Mouse (Mus musculus): ENCODE measurements around the gene Inpp5a.
"Not testable (repeated sequence)": the region's sequence is repeated elsewhere in the genome, so short reads cannot be mapped to it uniquely, and the experiment has no call there.

Gene Inpp5a

DNA sequence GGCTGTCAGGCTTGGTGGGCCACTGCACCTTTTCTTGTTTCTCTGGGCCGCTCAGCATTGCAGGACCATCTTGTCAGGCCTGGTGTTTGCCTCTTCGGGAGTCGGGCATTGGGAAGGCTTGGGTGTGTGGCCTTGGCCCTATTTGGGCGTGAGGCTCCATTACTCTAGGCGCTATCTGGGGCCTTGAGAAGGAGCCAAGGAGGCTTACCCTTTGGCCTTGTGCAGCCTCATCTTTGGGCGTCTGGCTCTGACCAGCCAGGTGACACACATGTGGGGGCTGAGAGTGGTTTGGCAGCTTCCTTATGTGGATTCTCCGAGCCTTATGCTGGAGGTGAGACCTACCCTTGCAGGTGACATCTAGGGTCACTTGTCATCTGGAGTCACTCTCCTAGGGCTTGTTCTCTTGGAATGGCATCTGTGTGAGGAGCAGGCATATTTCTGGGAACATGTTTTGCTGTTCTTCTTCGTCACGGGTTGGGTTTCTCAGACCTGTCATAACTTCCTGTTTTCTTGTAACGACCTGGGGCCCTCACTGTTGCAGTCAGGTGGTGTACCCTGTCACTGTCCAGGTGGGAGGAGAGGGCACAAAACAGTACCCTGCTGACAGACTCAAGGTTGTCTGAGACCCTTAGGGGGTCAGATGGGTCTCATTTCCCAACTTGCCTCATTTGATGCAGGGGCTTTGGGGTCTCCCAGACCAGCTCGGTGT lies 11.2 kb downstream of the Inpp5a start:
- DNase-seq (ENCODE audit: low spot score in 2 of 2): no peak

DNA sequence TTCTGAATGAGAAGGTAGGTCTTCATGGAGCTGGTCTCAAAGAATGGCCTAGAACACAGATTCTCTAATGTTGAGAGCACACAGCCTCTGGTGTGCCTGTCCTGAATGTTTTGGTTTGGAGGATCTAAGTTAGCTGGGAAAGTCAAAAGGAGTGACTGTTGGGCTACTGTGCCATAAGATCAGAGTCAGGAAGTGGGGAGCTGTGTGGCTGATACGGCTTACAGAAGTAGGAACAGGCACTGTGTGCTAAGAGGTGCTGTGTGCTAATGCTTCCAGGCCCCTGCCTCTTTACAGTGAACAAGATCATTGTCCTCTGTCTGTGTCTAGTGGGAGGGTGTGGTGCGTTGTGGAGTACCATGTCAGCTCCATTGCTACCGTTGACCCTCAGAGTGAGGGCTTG lies 12.0 kb downstream of the Inpp5a start:
- no peak for DNase-seq (ENCODE audit: low spot score in 2 of 2)

DNA sequence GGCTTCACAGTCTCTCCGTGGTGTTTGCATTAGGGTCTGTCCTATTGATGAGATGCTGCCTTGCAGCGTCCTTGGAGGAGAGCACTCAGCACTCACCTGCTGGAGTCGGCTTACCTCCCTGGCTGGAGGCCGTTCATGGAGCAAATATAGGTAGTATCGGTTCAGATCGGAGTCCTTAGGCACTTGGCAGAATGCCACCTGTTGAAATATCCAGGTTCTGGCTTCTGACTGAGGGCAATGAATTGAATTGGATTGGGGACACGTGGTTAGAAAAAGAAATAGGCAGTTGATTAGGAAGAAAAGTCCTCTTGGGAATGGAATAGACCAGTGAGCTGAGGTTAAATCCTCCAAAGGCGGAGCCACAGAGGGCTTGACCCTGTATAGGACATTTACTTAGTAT lies 12.9 kb downstream of the Inpp5a start:
- DNase-seq (ENCODE audit: low spot score in 2 of 2): no peak

DNA sequence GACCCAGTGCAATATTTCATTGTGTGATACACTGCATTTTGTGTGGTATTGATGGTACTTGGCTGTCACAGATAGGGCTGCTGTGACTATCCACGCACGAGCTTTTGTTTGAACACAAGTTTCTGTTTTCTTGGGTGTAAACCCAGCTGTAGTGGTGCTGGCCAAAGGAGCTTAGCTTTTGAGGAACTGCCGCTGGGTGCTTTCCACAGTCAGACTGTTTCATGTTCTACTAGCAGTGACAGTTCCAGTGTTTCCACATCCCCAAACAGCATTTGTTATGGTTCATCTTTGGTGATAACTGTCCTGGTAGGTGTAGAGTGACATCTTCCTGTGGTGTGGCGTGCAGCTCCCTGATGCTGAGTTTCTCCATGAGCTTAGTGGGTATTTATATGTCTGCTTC lies 13.8 kb downstream of the Inpp5a start:
- no peak for DNase-seq (ENCODE audit: low spot score in 2 of 2)

DNA sequence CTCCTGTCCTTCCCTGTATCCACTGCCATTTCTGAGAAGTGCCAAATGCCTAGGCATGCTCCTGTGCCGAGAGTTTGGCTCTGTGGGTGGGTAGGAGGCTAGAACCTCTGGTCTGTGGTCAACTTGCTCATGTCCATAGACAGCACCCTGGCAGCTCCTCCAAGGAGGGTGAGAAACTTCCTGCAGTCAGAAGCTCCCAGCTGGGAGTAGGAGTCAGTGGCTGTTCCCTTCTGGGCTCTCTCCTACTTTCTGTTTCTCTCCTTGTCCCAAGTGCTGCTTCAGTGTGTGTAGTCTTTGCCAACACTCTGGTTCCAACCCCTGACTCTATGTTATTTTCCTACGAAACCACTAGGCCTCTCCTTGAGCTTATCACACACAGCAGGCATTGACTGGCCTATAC lies 17.7 kb downstream of the Inpp5a start:
- DNase-seq (ENCODE audit: low spot score in 2 of 2): no peak

DNA sequence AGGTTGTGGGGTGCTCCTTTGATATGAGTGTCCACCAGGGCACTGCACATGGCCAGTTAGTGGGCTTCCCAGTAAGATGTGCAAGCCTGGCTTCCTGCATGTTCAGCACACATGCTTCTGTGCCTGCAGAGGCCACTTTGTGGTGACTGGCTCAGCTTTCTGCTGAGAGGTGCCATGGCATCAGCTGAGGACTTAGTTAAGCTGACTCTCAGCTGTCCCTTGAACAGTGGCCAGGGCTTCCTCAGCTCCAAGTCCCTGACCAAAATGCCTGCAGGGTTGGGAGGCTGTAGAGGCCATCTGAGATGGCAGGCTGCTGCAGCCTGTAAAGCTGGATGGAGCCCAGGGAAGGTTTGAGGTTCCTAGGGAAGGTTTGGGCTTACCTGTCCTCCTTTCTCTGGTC lies 19.1 kb downstream of the Inpp5a start:
- no peak for DNase-seq (ENCODE audit: low spot score in 2 of 2)

DNA sequence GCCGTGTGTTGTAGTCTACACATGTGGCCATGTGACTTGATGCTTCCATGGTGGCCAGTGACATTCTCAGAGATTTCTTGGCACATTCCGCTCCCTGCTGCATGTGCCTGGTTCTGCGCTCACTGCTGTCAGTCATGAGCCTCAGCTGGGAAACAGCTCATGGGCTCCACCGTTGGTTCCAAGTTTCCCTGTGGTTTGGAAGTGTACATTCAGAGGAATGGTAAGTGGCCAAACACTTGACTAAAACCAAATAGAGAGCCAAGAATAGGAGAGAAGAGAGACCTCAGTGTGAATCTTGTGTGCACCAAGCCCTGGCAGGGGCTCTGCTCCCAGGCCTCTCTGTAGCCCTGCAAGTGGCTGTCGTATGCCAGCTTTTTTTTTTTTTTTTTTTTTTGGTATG lies 21.0 kb downstream of the Inpp5a start:
- no peak for DNase-seq (ENCODE audit: low spot score in 2 of 2)

DNA sequence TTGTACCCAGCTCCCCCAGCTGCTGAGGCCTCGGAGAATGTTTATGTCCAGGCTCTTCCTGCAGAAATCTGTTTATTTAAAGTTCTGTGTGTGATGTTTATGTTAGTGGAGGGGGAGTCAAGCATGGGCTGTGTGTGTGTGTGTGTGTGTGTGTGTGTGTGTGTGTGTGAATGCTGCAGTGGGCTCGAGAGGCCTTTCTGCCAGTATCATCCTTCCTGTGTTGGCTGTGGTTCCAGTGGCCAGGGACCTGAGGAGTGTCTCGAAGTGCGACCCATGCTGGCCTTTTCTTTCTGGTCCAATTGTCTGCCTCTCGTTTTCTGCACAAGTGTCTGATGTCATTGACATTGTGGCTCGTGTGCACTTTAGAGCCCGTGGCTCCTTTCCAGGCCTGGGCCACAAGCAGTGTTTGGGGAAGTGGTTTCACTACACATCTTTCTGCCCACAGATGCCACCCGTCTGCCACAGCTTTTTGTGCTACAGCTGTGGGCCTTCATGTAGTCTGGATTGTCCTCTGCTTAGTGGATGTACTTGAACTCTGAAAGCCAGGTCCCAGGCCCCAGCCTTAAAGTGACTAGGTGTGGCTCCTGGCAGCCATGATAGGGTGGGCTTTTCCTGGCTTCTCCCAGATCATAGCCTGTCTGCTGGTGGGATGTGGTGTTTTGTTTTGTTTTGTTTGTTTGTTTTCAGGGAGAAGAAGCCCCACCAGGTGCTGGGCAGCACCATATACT lies 23.5 kb downstream of the Inpp5a start:
- DNase-seq (ENCODE audit: low spot score in 2 of 2): no peak

DNA sequence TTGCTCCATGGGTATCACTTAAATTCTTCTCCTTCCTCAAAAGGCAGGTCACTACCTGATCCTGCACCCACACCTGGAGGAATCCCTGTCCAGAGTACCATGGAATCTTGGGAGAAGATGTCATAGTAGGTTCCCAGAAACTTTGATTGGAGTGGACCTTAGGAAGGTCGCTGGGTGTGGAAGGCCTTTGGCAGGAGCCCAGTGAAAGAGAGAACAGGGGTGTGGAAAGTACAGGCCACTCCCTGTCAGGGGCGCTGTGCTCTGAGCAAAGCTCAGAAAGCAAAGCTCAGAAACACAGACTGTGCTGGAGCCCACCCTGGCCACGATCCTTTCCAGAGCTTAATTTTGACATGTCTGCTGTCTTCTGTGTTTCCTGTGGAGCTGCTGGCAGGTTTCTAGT lies 24.5 kb downstream of the Inpp5a start:
- no peak for DNase-seq (ENCODE audit: low spot score in 2 of 2)

DNA sequence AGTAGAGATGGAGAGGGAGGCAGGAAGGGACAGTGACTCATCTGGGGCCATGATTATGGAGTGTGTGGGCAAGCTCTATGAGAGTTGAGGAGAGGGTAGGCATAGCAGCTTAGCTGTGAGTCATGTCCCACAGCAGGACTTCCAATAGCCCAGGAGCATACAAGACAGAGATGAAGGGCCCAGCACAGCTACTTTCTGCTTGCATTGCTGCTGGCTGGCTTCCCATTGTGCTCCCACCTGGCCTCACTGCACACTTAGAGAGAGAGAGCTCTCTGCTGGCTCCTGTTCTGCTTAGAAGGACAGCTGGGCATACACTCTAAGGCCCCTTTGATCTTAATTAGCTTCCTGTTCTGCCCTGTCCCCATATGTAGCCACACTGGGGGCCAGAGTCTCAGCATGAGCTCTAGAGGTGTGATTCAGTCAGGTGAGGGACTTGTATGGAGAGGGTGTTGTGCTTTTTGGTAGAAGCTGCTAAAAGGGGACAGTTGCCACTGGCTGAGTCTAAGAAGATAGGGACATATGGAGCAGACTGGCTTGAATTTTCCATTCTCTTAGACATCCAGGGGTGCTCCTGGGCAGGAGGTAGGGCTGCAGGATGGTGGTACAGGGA lies 26.8 kb downstream of the Inpp5a start:
- DNase-seq (ENCODE audit: low spot score in 2 of 2): no peak

DNA sequence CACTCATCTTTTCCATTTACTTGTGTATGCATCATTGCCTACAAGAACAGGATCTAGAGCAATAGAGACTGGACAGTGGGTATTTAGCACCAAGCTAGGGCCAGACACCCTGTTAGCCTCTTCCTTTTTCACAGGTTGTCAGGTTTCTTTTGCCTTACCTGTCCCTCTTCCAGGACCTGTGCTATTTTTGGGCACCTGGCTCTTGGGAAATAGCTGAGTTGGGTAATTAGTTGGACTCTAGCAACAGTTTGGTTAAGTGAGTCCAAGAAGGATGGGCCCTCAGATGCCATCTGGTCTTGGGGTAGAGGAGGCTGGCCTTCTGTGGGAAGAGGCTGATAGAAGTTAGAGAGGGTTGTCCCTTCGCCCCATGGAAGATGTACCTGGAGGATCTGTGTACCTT lies 29.5 kb downstream of the Inpp5a start:
- DNase-seq (ENCODE audit: low spot score in 2 of 2): no peak

DNA sequence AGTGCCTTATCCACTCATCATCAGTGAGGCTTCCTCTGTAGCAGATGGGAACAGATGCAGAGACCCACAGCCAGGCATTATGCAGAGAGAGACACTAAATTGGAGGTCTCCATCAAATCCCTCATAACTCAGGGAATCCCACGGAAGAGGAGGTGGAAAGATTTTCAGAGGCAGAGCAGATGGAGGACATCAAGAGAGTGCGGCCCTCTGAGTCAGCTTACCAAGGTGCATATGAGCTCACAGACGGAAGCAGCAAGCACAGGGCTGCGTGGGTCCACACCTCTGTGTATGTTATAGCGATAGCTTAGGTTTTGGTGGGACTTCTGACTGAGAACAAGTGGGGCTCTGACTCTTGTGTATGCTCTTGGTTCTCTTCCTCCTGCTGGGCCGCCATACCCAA lies 33.9 kb downstream of the Inpp5a start:
- DNase-seq (ENCODE audit: low spot score in 2 of 2): no peak

DNA sequence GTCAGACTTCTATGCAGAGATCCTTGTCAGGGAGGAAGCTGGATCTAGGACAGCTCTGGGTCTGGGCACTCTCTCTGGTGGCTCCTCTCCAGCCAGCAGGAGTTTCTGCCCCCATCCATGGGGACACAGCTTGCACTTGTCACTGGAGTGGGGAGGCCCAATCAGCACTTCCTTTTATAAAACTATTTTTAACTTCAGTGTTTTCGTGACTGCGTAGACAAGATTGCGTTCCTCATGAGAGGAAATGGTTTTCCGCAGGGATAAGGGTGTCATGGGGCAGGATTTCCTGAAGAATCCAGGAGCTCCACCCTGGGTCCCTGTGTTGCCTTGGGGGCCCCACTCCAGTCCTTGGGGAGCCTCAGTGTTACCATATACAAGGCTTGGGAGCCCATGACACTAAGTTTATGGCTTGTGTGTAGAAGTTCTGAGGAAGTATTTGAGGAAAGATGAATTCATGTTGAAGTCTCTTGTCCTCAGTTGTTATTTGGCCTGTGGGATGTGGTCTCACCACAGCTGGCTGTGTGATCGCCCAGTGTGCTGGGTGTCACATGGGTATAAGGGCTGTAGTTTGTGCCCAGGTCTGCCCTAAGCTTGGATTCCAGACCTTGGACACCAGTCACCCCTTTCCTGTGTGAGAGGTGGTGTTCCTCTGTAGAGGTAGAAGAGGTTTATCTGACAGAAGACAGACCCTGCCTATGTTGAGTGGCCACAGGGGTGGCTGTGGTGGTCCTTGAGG lies 45.4 kb downstream of the Inpp5a start:
- DNase-seq (ENCODE audit: low spot score in 2 of 2): no peak

DNA sequence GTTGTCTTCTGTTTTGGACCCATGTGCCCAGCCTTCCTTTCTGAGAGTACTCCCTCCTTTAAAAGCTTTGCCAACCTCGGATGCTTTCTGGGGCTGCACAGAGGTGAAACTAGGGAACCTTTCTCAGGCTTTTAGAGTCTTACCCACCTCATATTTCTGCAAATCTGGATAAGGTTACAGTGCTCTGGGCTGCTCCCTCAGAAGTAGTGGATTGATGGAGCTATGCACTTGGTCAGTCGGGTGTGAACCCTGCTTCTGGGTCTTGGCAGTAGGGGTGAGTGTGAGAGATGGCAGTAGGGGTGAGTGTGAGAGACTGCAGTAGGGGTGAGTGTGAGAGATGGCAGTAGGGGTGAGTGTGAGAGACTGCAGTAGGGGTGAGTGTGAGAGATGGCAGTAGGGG lies 46.0 kb downstream of the Inpp5a start:
- not testable (repeated sequence) for DNase-seq (ENCODE audit: low spot score in 2 of 2)

DNA sequence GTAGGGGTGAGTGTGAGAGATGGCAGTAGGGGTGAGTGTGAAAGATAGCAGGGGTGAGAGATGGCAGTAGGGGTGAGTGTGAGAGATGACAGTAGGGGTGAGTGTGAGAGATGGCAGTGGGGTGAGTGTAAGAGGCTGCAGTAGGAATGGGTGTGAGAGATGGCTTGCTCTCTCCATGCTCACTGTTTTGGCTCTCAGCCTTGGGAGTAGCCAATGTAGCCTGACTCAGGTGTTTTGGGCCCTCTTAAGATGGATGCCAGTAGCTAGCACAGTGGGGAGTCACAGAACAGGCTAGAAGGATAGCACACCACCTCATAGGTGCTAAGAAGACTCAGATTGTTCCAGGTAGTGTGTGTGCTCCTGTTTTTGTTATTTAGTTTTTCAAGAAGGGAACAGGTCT lies 46.8 kb downstream of the Inpp5a start:
- no peak for DNase-seq (ENCODE audit: low spot score in 2 of 2)

DNA sequence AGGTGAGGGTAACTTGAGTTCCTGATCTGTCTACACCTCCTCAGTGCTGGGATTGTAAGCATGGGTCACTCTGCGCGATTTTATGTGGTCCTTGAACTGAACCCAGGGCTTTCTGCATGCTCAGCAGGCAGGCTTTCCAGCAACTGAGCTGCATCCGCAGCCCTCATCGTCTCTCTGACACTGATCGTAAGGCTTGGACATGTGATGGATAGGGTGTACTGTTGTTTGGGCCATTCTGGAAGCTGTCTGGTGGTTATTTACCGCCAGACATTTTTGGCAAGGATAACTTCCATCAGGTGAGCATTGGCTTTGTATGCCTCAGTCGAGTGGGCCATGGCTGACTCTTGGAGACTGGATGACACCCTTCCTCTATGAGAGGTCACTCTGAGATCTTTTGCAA lies 48.0 kb downstream of the Inpp5a start:
- no peak for DNase-seq (ENCODE audit: low spot score in 2 of 2)

DNA sequence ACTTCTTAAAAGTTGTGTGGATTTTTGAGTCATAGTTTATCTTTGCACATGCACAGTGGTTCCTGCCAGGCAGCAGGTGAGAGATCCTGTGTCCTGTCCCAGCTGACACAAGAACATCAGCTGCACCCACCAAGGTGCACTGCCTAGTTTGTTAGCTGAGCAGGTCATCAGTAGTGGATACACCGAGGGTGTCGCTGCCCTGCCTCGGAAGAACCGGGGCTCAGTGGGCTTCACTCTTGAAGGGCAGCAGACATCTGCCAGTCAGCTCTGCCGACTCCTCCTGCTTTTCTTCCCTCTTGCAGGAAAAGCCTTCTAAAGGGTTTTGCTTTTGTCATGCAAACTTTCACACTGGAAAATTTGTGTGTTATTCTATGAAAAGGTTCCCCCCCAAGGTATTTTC lies 48.6 kb downstream of the Inpp5a start:
- DNase-seq (ENCODE audit: low spot score in 2 of 2): no peak

DNA sequence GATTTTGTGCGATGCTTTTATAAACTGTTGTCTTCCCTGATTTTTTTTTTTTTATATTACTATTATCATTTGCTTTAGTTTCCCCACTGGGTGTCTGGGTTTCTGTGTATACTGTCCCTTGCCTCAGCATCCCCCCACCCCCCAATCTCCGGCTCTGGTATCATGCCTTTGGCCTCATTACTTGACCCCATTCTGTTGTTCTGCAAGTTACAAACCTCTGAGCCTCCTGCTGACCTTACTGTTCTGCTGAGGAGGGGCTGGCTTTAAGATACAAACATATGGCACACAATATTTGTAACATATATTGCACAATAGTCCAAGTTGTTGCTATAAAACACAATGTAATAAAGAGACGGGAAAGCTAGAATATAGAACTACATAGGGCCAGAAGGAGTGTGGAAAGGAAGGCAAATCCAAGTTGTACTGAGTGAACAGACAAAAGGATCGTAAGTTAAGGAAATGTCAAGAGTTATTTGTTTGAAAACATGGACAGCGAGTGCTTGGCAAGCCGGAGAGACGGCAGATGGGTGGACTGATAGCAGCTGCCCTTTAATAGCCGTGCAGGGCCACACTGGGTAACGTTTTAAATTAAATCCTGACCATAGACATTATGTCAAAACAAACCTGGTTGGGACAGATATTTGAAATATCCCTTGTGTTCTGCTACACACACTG lies 49.2 kb downstream of the Inpp5a start:
- DNase-seq (ENCODE audit: low spot score in 2 of 2): no peak

DNA sequence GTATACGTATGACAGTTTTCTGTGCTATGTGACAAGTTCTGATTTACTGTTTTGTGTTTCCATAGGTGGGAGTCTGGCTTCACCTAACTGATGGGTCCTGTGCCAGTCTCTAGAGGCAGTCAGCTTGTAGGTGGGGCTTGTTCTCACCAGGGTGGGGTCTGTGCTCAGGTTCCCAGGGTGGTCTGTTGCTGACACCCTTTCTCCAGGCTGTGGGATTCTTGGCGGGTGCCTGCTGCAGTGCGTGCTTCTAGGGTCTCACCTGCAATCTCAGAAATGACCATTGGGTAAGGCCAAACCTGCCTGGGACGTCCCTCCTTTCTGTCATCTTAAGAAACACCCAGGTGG lies 49.7 kb downstream of the Inpp5a start:
- no peak for DNase-seq (ENCODE audit: low spot score in 2 of 2)

DNA sequence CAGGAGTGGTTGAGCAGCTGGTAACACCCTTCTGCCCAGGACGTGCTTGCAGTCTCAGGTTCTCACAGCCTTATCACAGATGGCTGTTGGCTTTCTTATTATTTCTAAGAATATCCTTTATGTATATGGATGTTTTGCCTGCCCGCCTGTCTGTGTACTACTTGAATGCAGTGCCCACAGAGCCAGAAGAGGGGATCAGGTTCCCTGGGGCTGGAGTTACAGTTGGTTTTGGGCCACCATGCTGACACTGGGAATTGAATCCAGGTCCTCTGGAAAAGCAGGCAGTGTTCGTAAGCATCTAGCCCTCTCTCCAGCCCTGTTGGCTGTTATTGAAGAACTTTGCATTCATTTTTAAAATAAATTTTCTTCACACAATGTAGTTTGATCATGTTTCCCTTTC lies 50.1 kb downstream of the Inpp5a start:
- no peak for DNase-seq (ENCODE audit: low spot score in 2 of 2)

DNA sequence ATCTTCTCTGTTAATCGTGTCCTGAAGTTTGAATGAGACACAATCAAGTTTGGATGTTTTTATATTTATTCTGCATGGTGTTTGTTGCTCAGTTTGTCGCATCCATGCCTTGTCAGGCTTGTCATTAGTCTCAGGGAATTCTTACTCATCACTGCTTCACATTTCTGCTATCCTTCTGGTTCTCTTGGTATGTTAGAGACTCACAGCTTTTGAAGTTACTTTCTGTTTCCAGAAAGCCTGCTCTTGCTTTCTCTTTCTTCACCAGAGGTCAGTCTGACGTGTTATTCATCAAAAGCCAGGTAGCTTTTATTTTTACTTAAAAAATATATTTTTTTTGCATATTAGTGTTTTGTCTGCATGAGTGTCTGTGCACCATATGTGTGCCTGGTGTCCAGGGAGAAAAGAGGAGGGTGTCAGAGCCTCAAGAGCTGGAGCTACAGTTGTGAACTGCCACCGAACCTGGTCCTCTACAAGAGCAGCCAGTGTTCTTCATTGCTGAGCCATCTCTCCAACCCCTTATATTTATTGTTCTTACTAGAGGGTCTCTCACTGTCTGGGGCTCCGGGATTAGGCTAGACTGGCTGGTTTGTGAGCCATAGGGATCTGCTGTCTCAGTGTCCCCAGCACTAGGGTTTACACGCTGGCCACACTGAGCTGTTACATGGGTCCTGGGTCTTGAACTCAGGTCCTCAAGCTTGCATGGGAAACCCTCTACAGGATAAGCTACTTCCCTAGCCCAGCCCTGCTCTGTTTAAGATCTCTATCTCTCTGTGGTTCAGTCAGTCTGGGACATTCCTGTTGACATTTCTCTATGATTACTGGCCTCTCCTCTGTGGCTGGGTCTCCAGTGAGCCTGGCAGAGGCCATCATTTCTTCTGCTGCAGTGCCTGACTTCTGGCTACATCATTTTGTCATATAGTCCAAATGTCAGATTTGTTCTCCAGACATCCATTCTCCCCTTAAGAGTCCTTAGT lies 51.3 kb downstream of the Inpp5a start:
- DNase-seq (ENCODE audit: low spot score in 2 of 2): no peak
